34 mouse cellular contexts compared by ENCODE assay signal in genomic region chr19:58036166-58036565, GRCm38 (mm10).
"Had no signal": no experiment of that assay in that cellular context is flagged by ENCODE, and none has a peak within 500 bp of the region (broad histone marks: within the 10 kb centered on the region; RNA-seq: fewer than 3 reads in every experiment).

No protein-coding gene starts in this region.

- H3K9ac ChIP-seq: heart, embryonic 13.5 days; heart, embryonic 15.5 days; hindbrain, embryonic 12.5 days; hindbrain, embryonic 13.5 days; hindbrain, embryonic 14.5 days; hindbrain, embryonic 15.5 days; intestine, embryonic 15.5 days; kidney, embryonic 15.5 days had no signal

- H3K27me3 ChIP-seq: heart, embryonic 13.5 days; heart, embryonic 15.5 days; hindbrain, embryonic 12.5 days; hindbrain, embryonic 13.5 days; hindbrain, embryonic 15.5 days; intestine, embryonic 15.5 days; kidney, embryonic 15.5 days had no signal

- DNase-seq: heart, postnatal 10 days; heart, postnatal 14 days; heart, postnatal 36 days; heart, postnatal 4 days; kidney, adult 11 months; kidney, adult 18-20 months; kidney, adult 2 months; kidney, adult 8-10 months; kidney, adult 9 months; kidney, postnatal 10 days; kidney, postnatal 14 days; kidney, postnatal 25 days; kidney, postnatal 36 days; kidney, postnatal 4 days; layer of hippocampus, adult 9-11 months; layer of hippocampus, postnatal 36 days had no signal

- ATAC-seq: hindbrain, embryonic 16.5 days; hindbrain, postnatal 0 days; inflammation-experienced regulatory T-cells, adult 6 months; intestine, embryonic 15.5 days; intestine, embryonic 16.5 days; intestine, postnatal 0 days had no signal

- H3K4me3 ChIP-seq: heart, embryonic 13.5 days; heart, embryonic 15.5 days; hindbrain, embryonic 10.5 days; hindbrain, embryonic 12.5 days; hindbrain, embryonic 13.5 days; hindbrain, embryonic 15.5 days; intestine, embryonic 15.5 days; kidney, embryonic 15.5 days; layer of hippocampus, adult 2 months; left cerebral cortex, adult 2 months had no signal

- H3K27ac ChIP-seq: heart, embryonic 13.5 days; heart, embryonic 15.5 days; hindbrain, embryonic 10.5 days; hindbrain, embryonic 12.5 days; hindbrain, embryonic 13.5 days; hindbrain, embryonic 14.5 days; hindbrain, embryonic 15.5 days; hindbrain, postnatal 0 days; intestine, embryonic 15.5 days; kidney, embryonic 15.5 days; kidney, postnatal 0 days; layer of hippocampus, adult 2 months; left cerebral cortex, adult 2 months had no signal

- H3K9me3 ChIP-seq: heart, embryonic 13.5 days; heart, embryonic 15.5 days; hindbrain, embryonic 10.5 days; hindbrain, embryonic 12.5 days; hindbrain, embryonic 13.5 days; hindbrain, embryonic 15.5 days; intestine, embryonic 15.5 days; kidney, embryonic 15.5 days had no signal

- H3K36me3 ChIP-seq: heart, embryonic 13.5 days; heart, embryonic 15.5 days; hindbrain, embryonic 10.5 days; hindbrain, embryonic 12.5 days; hindbrain, embryonic 13.5 days; hindbrain, embryonic 15.5 days; intestine, embryonic 15.5 days; kidney, embryonic 15.5 days had no signal

- H3K4me1 ChIP-seq: heart, embryonic 13.5 days; heart, embryonic 15.5 days; hindbrain, embryonic 10.5 days; hindbrain, embryonic 15.5 days; intestine, embryonic 15.5 days; kidney, embryonic 15.5 days had no signal

- H3K4me2 ChIP-seq: heart, embryonic 11.5 days; heart, embryonic 13.5 days; heart, embryonic 15.5 days; hindbrain, embryonic 12.5 days; hindbrain, embryonic 13.5 days; hindbrain, embryonic 14.5 days; hindbrain, embryonic 15.5 days; intestine, embryonic 15.5 days; kidney, embryonic 15.5 days had no signal
